Mouse (Mus musculus): ENCODE measurements at regions not wholly inside any gene's neighbourhood (a gene's known extent, or its start where the extent isn't known, plus 50 kb on each side); places are given as distances from the start of the nearest gene placed in this dataset.
A peak's percentile ranks its signal among the peaks of the same experiment; 100 is the strongest.

- ATAC-seq (ENCODE audit: insufficient number of reproducible peaks, insufficient read depth, low FRiP score, low read depth): no peak
- Histone ChIP-seq H3K9ac (ENCODE audit: low read length) (no peak overlapping the region), H3K4me1 (ENCODE audit: control insufficient read depth in 2 of 2, insufficient read depth in 2 of 2, low read length in 2 of 2) (peaks cover 16% of the 10 kb centered on the region in 2 experiments), H3K9me3 (ENCODE audit: control insufficient read depth, low read length) (no peaks in the 10 kb centered on the region), H3K4me3 (ENCODE audit: control insufficient read depth in 1 of 2, insufficient read depth in 1 of 2, low read depth in 1 of 2, low read length in 2 of 2) (no peak overlapping the region), H3K27me3 (ENCODE audit: control insufficient read depth, insufficient read depth, low read length) (no peaks in the 10 kb centered on the region), H3K4me2 (ENCODE audit: low read length) (no peak overlapping the region), H3K27ac (replicated peaks in 1 of 2; ENCODE audit: control insufficient read depth in 1 of 2, insufficient read depth in 1 of 2, low read depth in 2 of 2, low read length in 2 of 2) (no peak overlapping the region), H3K36me3 (ENCODE audit: control insufficient read depth, insufficient read depth, low read length) (no peaks in the 10 kb centered on the region)
- WGBS: 84% methylated on average over 2 of the region's 2 CpGs
Observed at GRCm38 (mm10) chr1:185726324-185726723, 271.7 kb downstream of the Slc30a10 start.

DNA sequence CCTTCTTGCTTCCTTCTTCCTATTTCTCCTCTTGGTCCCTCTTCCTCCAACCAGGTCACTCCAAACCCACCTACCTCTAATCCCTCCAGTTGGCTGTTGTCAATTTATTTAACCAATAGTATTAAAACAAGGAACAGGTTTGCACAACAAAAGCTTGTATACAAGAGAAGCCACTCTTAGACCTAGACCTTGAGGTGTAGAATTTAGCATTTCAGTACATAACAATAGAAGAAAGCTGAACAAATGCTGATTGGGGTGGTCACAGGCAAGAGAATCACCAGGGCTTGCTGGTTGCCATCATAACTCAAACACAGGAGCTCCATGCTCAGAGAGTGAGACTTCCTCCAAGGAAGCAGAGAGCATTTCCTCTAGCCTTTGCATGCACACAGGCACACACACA, 272.2 kb downstream of the Slc30a10 start:
- no peaks in the 10 kb centered on the region for H3K27me3 ChIP-seq (ENCODE audit: control insufficient read depth, insufficient read depth, low read length)
- no peaks in the 10 kb centered on the region for H3K9me3 ChIP-seq (ENCODE audit: control insufficient read depth, low read length)
- peaks cover 16% of the 10 kb centered on the region in 2 experiments for H3K4me1 ChIP-seq (ENCODE audit: control insufficient read depth in 2 of 2, insufficient read depth in 2 of 2, low read length in 2 of 2)
- H3K9ac ChIP-seq (ENCODE audit: low read length): no peak overlapping the region
- H3K4me2 ChIP-seq (ENCODE audit: low read length): no peak overlapping the region
- H3K4me3 ChIP-seq (ENCODE audit: control insufficient read depth in 1 of 2, insufficient read depth in 1 of 2, low read depth in 1 of 2, low read length in 2 of 2): no peak overlapping the region
- no peak overlapping the region for H3K27ac ChIP-seq (replicated peaks in 1 of 2; ENCODE audit: control insufficient read depth in 1 of 2, insufficient read depth in 1 of 2, low read depth in 2 of 2, low read length in 2 of 2)
- ATAC-seq (ENCODE audit: insufficient number of reproducible peaks, insufficient read depth, low FRiP score, low read depth): no peak
- H3K36me3 ChIP-seq (ENCODE audit: control insufficient read depth, insufficient read depth, low read length): no peaks in the 10 kb centered on the region

DNA sequence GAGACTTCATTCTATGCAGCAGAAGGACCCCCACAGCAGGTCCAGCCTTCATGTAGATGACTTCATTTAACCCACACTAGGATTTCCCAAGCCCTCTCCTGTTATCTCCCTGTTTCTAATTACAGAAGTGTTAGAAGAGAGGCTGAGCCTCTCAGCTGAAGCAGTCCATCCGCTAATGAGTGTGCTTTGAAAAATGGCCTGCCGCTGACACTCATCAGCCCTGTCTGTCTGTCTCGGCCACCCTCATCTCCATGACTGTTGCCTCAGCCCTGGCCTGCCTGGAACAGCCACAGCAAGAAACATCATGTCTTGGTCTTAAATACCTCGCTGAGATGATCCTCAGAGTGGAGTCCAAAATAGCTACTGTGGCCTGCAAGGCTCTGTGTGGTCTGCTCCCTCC, 273.1 kb downstream of the Slc30a10 start:
- peak overlapping the region; percentile 11; the same call in 1 of the 2 replicates for H3K4me2 ChIP-seq (ENCODE audit: low read length)
- H3K9ac ChIP-seq (ENCODE audit: low read length): no peak overlapping the region
- WGBS: 16% methylated on average over 4 of the region's 4 CpGs
- peaks cover 16% of the 10 kb centered on the region in 2 experiments for H3K4me1 ChIP-seq (ENCODE audit: control insufficient read depth in 2 of 2, insufficient read depth in 2 of 2, low read length in 2 of 2)
- peak overlapping the region; percentile 15 to 64 for H3K27ac ChIP-seq (replicated peaks in 1 of 2; ENCODE audit: control insufficient read depth in 1 of 2, insufficient read depth in 1 of 2, low read depth in 2 of 2, low read length in 2 of 2)
- no peaks in the 10 kb centered on the region for H3K27me3 ChIP-seq (ENCODE audit: control insufficient read depth, insufficient read depth, low read length)
- H3K36me3 ChIP-seq (ENCODE audit: control insufficient read depth, insufficient read depth, low read length): no peaks in the 10 kb centered on the region
- no peaks in the 10 kb centered on the region for H3K9me3 ChIP-seq (ENCODE audit: control insufficient read depth, low read length)
- H3K4me3 ChIP-seq (ENCODE audit: control insufficient read depth in 1 of 2, insufficient read depth in 1 of 2, low read depth in 1 of 2, low read length in 2 of 2): no peak overlapping the region
- ATAC-seq (ENCODE audit: insufficient number of reproducible peaks, insufficient read depth, low FRiP score, low read depth): peak; percentile 75

- H3K27me3 ChIP-seq (ENCODE audit: control insufficient read depth, insufficient read depth, low read length): no peaks in the 10 kb centered on the region
- no peak overlapping the region for H3K4me2 ChIP-seq (ENCODE audit: low read length)
- no peak for ATAC-seq (ENCODE audit: insufficient number of reproducible peaks, insufficient read depth, low FRiP score, low read depth)
- H3K4me3 ChIP-seq (ENCODE audit: control insufficient read depth in 1 of 2, insufficient read depth in 1 of 2, low read depth in 1 of 2, low read length in 2 of 2): no peak overlapping the region
- no peaks in the 10 kb centered on the region for H3K9me3 ChIP-seq (ENCODE audit: control insufficient read depth, low read length)
- no peaks in the 10 kb centered on the region for H3K36me3 ChIP-seq (ENCODE audit: control insufficient read depth, insufficient read depth, low read length)
- H3K4me1 ChIP-seq (ENCODE audit: control insufficient read depth in 2 of 2, insufficient read depth in 2 of 2, low read length in 2 of 2): peaks cover 16% of the 10 kb centered on the region in 2 experiments
- H3K27ac ChIP-seq (replicated peaks in 1 of 2; ENCODE audit: control insufficient read depth in 1 of 2, insufficient read depth in 1 of 2, low read depth in 2 of 2, low read length in 2 of 2): peak overlapping the region; percentile 15 to 64; a peak in 3 of 4 replicates
- H3K9ac ChIP-seq (ENCODE audit: low read length): no peak overlapping the region
- WGBS: 38% methylated on average over 3 of the region's 3 CpGs
Observed at GRCm38 (mm10) chr1:185728406-185728805, 273.8 kb downstream of the Slc30a10 start.

- Histone ChIP-seq H3K4me3 (ENCODE audit: control insufficient read depth in 1 of 2, insufficient read depth in 1 of 2, low read depth in 1 of 2, low read length in 2 of 2) (no peak overlapping the region), H3K4me1 (ENCODE audit: control insufficient read depth in 2 of 2, insufficient read depth in 2 of 2, low read length in 2 of 2) (peaks cover 16% of the 10 kb centered on the region in 2 experiments), H3K36me3 (ENCODE audit: control insufficient read depth, insufficient read depth, low read length) (no peaks in the 10 kb centered on the region), H3K9ac (ENCODE audit: low read length) (no peak overlapping the region), H3K9me3 (ENCODE audit: control insufficient read depth, low read length) (no peaks in the 10 kb centered on the region), H3K4me2 (ENCODE audit: low read length) (no peak overlapping the region), H3K27me3 (ENCODE audit: control insufficient read depth, insufficient read depth, low read length) (no peaks in the 10 kb centered on the region), H3K27ac (replicated peaks in 1 of 2; ENCODE audit: control insufficient read depth in 1 of 2, insufficient read depth in 1 of 2, low read depth in 2 of 2, low read length in 2 of 2) (no peak overlapping the region)
- ATAC-seq (ENCODE audit: insufficient number of reproducible peaks, insufficient read depth, low FRiP score, low read depth): no peak
- WGBS: 29% methylated on average over 9 of the region's 9 CpGs
Observed at GRCm38 (mm10) chr1:185731062-185731461, 276.4 kb downstream of the Slc30a10 start.

DNA sequence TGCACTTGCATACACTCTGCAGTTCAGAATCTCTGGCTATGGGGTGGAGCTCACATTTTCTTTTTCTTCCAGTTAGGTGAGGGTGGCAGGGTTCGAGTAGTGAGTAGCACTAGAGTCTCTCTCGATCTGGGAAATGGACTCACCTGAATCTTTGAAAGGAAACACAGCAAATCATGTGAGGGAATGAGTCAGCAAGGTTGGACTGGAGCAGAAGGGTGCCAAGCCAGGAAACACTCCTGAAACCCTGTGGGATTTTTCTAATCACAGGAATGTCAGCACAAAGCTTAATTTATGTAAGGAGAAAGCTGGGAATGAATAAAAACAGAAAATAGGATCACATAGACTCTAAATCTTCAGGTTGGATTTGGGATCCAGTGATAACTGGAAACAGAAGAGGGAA, 282.1 kb downstream of the Slc30a10 start:
- Histone ChIP-seq H3K27me3 (ENCODE audit: control insufficient read depth, insufficient read depth, low read length) (no peaks in the 10 kb centered on the region), H3K36me3 (ENCODE audit: control insufficient read depth, insufficient read depth, low read length) (no peaks in the 10 kb centered on the region), H3K27ac (replicated peaks in 1 of 2; ENCODE audit: control insufficient read depth in 1 of 2, insufficient read depth in 1 of 2, low read depth in 2 of 2, low read length in 2 of 2) (no peak overlapping the region), H3K4me3 (ENCODE audit: control insufficient read depth in 1 of 2, insufficient read depth in 1 of 2, low read depth in 1 of 2, low read length in 2 of 2) (no peak overlapping the region), H3K9ac (ENCODE audit: low read length) (no peak overlapping the region), H3K9me3 (ENCODE audit: control insufficient read depth, low read length) (no peaks in the 10 kb centered on the region), H3K4me1 (ENCODE audit: control insufficient read depth in 2 of 2, insufficient read depth in 2 of 2, low read length in 2 of 2) (no peaks in the 10 kb centered on the region), H3K4me2 (ENCODE audit: low read length) (no peak overlapping the region)
- no peak for ATAC-seq (ENCODE audit: insufficient number of reproducible peaks, insufficient read depth, low FRiP score, low read depth)
- 59% methylated on average over 2 of the region's 2 CpGs for WGBS

GRCm38 (mm10) chr1:185741034-185741890, 286.6 kb downstream of the Slc30a10 start:
- no peak for ATAC-seq (ENCODE audit: insufficient number of reproducible peaks, insufficient read depth, low FRiP score, low read depth)
- H3K27me3 ChIP-seq (ENCODE audit: control insufficient read depth, insufficient read depth, low read length): no peaks in the 10 kb centered on the region
- WGBS: 50% methylated on average over 11 of the region's 11 CpGs
- H3K36me3 ChIP-seq (ENCODE audit: control insufficient read depth, insufficient read depth, low read length): no peaks in the 10 kb centered on the region
- no peak overlapping the region for H3K4me2 ChIP-seq (ENCODE audit: low read length)
- no peak overlapping the region for H3K9ac ChIP-seq (ENCODE audit: low read length)
- H3K27ac ChIP-seq (replicated peaks in 1 of 2; ENCODE audit: control insufficient read depth in 1 of 2, insufficient read depth in 1 of 2, low read depth in 2 of 2, low read length in 2 of 2): no peak overlapping the region
- no peaks in the 10 kb centered on the region for H3K9me3 ChIP-seq (ENCODE audit: control insufficient read depth, low read length)
- no peak overlapping the region for H3K4me3 ChIP-seq (ENCODE audit: control insufficient read depth in 1 of 2, insufficient read depth in 1 of 2, low read depth in 1 of 2, low read length in 2 of 2)
- no peaks in the 10 kb centered on the region for H3K4me1 ChIP-seq (ENCODE audit: control insufficient read depth in 2 of 2, insufficient read depth in 2 of 2, low read length in 2 of 2)

GRCm38 (mm10) chr1:185749251-185749650, 294.6 kb downstream of the Slc30a10 start:
- no peaks in the 10 kb centered on the region for H3K27me3 ChIP-seq (ENCODE audit: control insufficient read depth, insufficient read depth, low read length)
- no peak overlapping the region for H3K4me2 ChIP-seq (ENCODE audit: low read length)
- H3K4me3 ChIP-seq (ENCODE audit: control insufficient read depth in 1 of 2, insufficient read depth in 1 of 2, low read depth in 1 of 2, low read length in 2 of 2): no peak overlapping the region
- no peak overlapping the region for H3K27ac ChIP-seq (replicated peaks in 1 of 2; ENCODE audit: control insufficient read depth in 1 of 2, insufficient read depth in 1 of 2, low read depth in 2 of 2, low read length in 2 of 2)
- ATAC-seq (ENCODE audit: insufficient number of reproducible peaks, insufficient read depth, low FRiP score, low read depth): no peak
- no peaks in the 10 kb centered on the region for H3K9me3 ChIP-seq (ENCODE audit: control insufficient read depth, low read length)
- 0 out of 4 replicates have a peak, but pooled peaks cover 0 to 2% of the 10 kb centered on the region in 2 experiments for H3K4me1 ChIP-seq (ENCODE audit: control insufficient read depth in 2 of 2, insufficient read depth in 2 of 2, low read length in 2 of 2)
- no peaks in the 10 kb centered on the region for H3K36me3 ChIP-seq (ENCODE audit: control insufficient read depth, insufficient read depth, low read length)
- 3% methylated on average over 2 of the region's 2 CpGs for WGBS
- H3K9ac ChIP-seq (ENCODE audit: low read length): no peak overlapping the region
